Mouse (Mus musculus) urinary bladder, postnatal 0 days (tissue): ENCODE results near the gene Stx5a. TPM values are rescaled to one million over a fixed set of nuclear protein-coding genes. Genes with fewer than 3 reads are reported as not detected.

Experiments
- microRNA-seq: library from miRNA; unstranded; fragments of <30 nt; microRNA quantifications from one replicate; pipeline ENCODE4, GENCODE M21; 2016
- polyA plus RNA-seq: library from polyadenylated mRNA; unstranded; fragments of >200 nt; fragmentation: Nextera tagmentation; extraction: Ambion mirVana; gene quantifications from 2 replicates; pipeline ENCODE4 v1.2.1, GENCODE M21; 2015

Stx5a gene
- polyA plus RNA-seq, result 78.0 and 83.1 TPM in 2 replicates

DNA sequence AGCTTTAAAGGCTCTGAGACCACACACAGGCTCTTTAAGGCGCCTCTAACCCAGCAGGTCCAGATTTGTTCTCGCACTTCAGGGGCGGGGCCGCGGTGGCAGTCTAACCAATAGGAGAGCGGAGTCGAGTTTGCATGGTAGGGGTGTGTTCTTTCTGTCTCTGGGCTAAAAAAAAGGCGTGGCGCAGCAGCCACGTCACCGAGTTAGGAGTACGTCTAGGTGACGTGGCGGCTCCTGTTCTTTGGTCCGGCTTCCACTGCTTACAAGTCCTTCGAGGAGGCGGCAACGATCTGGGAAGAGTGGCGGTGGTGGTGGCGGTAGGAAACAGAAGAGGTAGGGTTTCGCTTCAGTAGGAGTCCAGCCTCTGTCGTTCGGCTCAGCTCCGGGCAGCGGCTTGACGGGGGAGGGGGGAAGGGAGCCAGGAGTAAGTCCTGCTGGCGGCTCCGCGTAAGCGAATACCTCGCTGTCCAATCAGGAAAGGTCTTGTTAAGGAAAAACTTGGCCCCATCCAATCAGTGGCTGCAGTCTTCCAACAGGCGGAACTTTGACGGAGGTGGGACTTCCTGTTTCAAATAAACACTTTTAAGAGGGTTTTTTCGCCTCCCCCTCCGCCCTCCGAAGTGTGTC, at the start of gene Stx5a:
Gene Stx5a, plus strand, starts transcription at position 171 of the 627 bp plus-strand sequence.

DNA sequence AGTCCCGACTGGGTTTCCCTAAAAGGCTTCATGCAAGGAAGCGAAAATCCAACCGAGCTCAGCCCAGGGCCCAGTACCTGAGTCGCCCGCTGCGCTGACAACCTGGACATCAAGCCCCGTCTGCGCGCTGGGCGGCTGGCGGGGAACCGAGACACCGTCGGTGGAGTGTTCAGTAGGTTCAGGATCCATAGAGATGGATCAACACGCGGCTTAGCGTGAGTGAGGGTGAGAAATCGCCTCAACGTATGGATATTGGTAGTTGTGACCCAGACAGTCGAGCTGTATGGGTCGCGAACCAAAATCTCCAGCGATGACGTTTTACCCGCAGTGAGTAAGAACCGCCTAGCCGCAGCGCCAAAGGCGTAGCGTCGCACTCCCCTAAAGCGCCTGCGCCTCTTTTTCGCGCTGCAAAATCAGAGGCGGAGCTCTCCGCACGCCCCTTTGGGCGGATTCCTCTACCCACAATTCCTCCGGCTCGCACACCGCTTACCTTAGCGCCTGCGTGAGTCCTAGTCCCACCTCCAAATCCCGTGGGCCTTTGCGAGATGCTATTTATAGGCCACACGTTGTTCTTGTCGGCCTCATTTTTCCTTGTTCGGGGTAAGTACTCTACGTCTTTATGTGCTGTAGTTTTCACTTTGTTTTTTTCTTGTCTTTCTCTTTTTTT, 18.2 kb upstream of the Stx5a start, which contains the start of gene Slc3a2:
Gene Slc3a2, minus strand, starts transcription at position 463 of the 667 bp plus-strand sequence.

DNA sequence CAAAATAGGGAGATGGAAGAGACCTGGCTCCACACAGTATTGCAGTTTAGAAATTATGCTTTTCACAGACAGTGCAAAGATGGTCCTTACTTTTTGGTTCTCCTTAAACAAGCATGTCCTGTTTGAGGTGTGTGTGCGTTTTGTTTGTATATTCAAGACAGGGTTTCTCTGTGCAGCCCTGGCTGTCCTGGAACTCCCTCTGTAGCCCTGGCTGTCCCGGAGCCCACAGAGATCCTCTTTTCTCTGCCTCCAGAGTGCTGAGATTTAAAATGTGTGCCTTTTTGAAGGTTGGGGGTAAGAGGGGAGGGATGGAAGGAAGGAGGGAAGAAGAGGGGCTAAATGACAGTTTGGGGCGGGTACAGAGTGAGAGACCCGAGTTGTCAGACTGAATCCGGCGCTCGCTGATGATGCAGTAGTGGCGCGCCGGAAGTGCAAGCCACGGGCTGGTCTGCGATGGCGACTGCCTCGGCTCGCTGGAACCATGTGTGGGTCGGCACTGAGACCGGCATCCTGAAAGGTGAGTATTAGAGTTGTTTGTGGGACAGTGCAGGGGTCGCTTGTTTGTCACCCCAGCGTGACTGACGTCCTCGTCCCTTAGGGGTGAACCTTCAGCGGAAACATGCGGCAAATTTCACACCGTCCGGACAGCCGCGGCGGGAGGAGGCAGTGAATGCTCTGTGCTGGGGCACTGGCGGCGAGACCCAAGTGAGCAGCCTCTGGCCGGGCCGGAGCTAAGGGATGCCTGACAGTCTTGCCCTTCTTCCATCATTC, 5.6 kb upstream of the Stx5a start, which contains the start of gene Wdr74:
Gene Wdr74, plus strand, starts transcription at position 439 of the 771 bp plus-strand sequence.

DNA sequence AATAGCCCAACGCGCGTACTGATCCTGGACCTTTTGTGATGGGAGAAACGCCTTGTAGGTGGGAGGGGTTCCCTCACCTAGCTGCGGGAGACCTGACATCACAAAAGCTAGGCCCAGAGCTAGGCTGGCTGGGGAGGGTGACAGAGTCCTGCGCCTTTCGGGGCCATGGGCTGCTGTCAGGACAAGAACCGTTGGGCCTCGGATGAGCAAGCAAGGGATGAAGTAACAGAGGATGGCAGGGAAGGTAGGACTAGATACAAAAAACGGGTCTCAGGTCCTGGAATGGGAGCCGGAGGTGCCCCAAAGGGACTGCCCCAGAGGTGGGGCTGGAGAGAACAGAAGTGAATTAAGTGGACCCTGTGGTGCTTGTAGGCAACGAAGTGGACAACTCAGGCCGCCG, 610 bp upstream of the Stx5a start, which contains the start of gene 1700092M07Rik:
Gene 1700092M07Rik, plus strand, starts transcription at position 116 of the 400 bp plus-strand sequence.

DNA sequence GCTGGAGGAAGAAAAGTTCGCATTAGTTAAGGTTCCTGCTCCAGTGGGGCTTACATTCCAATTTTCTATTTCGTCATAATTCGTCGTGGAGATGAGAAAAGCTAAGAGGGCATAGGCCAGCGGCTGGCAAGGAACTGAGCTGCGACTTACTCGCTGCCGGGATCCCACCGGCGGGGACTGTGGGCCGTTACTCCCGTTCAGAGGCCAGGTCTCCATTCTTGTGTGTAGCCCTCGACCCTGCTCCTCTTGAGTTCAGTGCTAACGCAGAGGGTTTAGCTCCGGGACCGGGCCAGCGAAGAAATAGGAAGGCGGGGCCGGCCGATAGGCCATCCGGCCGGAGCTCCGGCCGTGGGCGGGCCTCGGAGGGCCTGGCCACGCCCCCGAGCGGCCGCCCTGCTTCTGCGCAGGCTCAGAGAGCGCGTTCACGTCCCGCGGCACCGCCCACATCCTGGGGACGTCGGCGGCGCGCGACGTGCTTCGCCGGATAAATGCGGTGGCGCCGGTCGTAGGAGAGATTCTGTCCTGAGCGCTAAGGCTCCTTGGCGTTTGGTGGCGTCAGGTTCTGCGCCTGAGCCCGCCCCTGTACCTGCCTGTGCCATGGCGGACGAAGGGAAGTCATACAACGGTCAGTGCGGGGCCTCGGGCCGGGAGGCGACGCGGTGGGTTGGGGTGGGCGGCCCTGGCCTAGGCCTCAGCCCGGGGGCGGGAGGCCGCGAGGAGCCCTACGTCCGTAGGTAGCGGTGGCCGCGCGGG, 15.6 kb downstream of the Stx5a start, which contains the start of gene Nxf1:
Gene Nxf1, plus strand, starts transcription at position 439 of the 753 bp plus-strand sequence.

DNA sequence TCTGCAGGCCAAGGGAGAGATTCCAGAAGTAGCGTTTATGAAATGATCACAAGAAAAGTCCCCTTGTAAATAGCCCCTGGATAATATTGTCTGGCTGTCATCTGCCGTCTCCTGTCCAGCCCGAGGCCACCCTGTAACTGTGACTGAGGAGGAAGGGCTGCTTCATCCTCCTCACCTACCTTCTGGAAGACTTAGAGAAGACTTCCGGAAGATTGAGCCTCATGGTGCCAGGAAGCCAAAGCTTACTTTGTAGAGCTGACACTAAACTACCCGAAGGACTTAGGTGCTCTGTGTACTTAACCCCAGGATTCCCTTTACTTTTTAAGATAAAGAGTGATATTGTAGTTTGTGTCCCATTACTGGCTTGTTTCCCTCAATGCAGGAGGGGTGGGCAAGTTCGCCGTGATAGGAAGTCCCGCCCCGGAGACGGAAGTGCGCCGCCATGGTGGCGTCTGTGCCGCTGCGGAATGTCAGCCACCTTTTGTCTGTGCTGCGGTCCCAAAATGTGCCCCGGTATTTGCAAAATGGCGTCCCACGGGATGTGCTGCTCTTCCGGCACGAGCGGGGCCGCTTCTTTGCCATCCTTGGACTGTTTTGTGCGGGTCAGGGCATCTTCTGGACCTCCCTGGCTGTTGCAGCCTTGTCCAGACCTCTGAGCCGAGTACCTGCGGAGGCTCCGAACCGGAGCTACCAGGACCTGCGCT, 29.5 kb downstream of the Stx5a start, which contains the start of gene Tmem223:
Gene Tmem223, plus strand, starts transcription at position 430 of the 704 bp plus-strand sequence.

DNA sequence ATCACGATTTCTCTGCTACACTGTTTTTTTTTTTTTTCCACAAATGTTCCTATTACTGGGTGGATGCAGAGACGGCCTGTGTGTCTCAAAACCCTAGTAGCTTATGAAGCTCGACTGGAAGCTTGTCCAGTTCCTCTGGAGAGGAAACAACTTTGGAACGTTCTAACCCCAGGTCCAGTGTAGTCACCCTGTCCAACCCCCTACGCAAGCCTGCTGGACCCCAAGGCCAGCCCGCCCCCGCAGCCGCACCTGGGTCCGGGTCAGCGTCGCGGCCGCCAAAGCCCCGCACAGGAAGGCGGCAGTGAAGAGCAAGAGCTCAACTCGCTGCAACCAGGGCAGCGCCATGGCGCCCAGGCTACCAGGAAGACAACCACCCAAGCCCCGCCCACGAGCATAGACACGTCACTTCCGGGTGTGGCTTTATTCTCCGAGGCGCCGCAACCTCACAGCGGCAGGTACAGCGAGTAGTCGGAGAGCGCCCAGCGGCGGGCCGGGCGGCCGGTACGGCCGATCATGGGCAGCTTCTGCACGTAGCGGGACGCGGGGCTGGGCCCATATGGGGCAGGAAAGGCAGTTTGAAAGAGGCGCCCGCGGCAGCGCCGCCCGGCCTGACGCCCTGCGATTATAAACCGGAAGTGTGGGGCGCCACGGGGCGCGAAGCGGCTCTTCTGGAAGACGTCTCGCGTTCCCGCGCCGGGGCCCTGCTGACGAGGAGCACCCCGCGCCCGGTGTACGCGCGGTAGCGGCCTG, 33.0 kb downstream of the Stx5a start, which contains the start of gene Tmem179b:
Gene Tmem179b, minus strand, starts transcription at position 382 of the 750 bp plus-strand sequence.

DNA sequence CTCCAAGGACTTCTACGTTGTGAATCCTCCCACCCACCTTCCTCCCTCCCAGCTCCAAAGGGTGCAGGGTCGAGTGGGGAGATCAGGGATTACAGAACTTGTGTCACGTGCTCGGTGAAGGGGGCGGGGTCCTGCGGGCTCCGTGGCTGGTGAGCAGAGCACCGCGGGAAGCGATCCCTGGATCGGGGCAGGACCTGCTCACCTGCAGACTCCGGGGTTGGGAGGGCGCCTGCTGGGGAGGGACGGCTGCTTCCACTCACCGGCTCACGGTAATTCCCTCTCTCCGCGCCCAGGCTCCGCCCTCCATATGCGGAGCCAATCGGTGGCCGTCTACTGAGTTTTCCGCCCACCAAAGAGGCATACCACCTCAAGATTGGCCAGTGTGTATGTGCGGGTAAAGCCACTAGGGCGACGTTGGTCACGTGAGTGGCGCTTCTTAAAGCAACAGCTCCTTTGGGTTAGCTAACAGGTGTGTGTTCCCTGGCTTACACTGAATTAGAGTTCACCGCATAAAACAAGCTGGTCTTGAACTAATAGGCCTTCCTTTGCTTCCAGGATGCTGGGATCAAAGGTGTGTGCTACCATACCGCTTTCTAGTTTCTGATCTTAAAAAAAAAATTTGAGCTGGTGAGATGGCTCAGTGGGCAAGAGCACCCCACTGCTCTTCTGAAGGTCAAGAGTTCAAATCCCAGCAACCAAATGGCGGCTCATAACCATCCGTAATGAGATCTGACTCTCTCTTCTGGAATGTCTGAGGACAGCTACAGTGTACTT, 45.0 kb downstream of the Stx5a start, which contains the start of gene Taf6l:
Gene Taf6l, minus strand, starts transcription at position 410 of the 774 bp plus-strand sequence.

DNA sequence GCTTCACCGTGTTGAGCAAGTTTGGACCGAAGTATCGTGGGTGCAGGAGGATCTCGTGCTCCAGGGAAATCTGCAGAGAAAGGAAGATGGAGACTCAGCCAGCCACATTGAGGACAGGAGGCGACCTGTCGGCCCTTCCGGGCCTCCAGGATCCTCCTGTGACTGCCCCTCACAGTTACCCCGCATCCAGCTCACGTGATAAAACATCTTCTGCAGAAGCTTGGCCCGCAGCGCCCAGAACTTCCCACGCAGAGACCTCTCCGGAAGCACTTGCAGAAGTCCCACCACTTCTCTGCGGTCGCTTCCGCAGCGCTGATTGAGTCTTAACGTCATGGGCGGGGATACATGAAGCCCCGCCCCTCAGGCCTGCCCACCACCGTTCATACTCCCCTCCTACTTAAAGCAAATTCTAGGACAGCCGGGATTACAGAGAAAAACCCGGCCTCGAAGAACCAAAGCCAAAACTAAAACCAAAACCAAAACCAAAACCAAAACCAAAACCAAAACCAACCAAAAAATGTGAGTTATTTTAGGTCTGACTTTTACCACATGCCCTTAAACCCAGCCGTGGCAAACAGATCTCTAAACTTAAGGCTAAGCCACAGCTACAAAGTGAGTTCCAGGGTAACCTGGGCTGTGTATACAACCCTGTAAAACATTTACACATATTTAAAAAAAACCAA, 57.2 kb downstream of the Stx5a start, which contains the start of gene Polr2g:
Gene Polr2g, minus strand, starts transcription at position 314 of the 683 bp plus-strand sequence.

DNA sequence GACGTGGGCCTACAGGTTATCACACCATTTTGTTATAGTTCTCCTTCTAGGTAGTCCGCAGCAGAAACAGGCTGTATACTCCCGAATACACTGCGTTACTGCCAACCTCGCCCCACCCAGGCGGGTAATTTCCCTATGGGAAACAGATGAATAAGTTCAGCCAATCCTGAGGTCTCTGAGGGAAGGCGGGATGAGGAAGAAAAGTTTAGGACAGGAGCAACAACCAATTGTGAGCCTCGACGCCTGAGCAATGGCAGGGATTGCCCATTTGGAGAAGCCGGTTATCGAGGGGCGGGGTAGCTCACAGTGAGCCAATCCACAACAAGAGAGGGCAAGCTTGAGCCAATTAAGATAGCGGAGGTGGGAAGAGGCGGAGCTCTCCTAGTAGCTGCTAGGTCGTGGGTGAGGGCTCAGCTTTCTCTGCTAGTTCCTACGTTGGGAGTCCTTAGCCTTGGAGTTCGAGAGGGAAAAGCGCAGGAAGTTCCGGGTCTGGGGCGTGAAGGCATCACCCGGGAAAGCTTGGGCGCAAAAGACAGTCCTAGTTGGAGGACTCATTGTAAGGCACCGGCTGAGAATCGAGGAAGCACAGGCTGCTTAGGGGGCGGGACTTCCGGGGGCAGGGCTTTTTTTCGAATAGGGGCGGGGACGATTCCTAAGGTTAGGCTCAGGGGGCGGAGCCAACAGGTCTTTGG, 61.1 kb downstream of the Stx5a start, which contains the start of gene Zbtb3:
Gene Zbtb3, plus strand, starts transcription at position 426 of the 692 bp plus-strand sequence.

Small RNA genes lying within 50 kb of the gene (microRNA-seq; reads per million reads assigned to microRNA genes)
- not detected for gene Mir6992

Other genes starting within 250 kb of the Stx5a start
- gene Slc22a8, start 150.2 kb upstream of the Stx5a start, polyA plus RNA-seq, result not detected in 2 replicates
- not detected in 2 replicates for gene Slc22a6, start 123.4 kb upstream of the Stx5a start, polyA plus RNA-seq
- 0.02 and 0.11 TPM in 2 replicates for gene Chrm1, start 77.6 kb upstream of the Stx5a start, polyA plus RNA-seq
- 91.8 and 105 TPM in 2 replicates for gene Slc3a2, start 18.0 kb upstream of the Stx5a start, polyA plus RNA-seq
- gene Wdr74, start 5.6 kb upstream of the Stx5a start, polyA plus RNA-seq, result 53.3 and 53.8 TPM in 2 replicates
- gene 1700092M07Rik, start 695 bp upstream of the Stx5a start, polyA plus RNA-seq, result 0.46 and 1.1 TPM in 2 replicates
- gene Nxf1, start 15.7 kb downstream of the Stx5a start, polyA plus RNA-seq, result 59.7 and 64.4 TPM in 2 replicates
- gene Tmem223, start 29.6 kb downstream of the Stx5a start, polyA plus RNA-seq, result 119 and 130 TPM in 2 replicates
- gene Tmem179b, start 33.1 kb downstream of the Stx5a start, polyA plus RNA-seq, result 60.2 and 82.2 TPM in 2 replicates
- gene Taf6l, start 45.0 kb downstream of the Stx5a start, polyA plus RNA-seq, result 10.3 and 11.8 TPM in 2 replicates
- gene Polr2g, start 57.2 kb downstream of the Stx5a start, polyA plus RNA-seq, result 86.5 and 92.5 TPM in 2 replicates
- 2.0 and 2.7 TPM in 2 replicates for gene Zbtb3, start 61.1 kb downstream of the Stx5a start, polyA plus RNA-seq
- gene Ttc9c, start 77.9 kb downstream of the Stx5a start, polyA plus RNA-seq, result 22.0 and 26.5 TPM in 2 replicates
- 3.1 and 3.3 TPM in 2 replicates for gene Hnrnpul2, start 78.6 kb downstream of the Stx5a start, polyA plus RNA-seq
- gene AC129217.1, start 88.4 kb downstream of the Stx5a start, polyA plus RNA-seq, result not detected in 2 replicates
- gene Bscl2, start 96.1 kb downstream of the Stx5a start, polyA plus RNA-seq, result 45.3 and 49.0 TPM in 2 replicates
- gene Gng3, start 97.8 kb downstream of the Stx5a start, polyA plus RNA-seq, result 0.31 and 0.96 TPM in 2 replicates
- gene Lrrn4cl, start 109.4 kb downstream of the Stx5a start, polyA plus RNA-seq, result 9.4 and 10.6 TPM in 2 replicates
- 166 and 171 TPM in 2 replicates for gene Ubxn1, start 130.1 kb downstream of the Stx5a start, polyA plus RNA-seq
- gene Uqcc3, start 139.5 kb downstream of the Stx5a start, polyA plus RNA-seq, result 49.7 and 50.5 TPM in 2 replicates
- 34.0 and 39.1 TPM in 2 replicates for gene Lbhd1, start 142.3 kb downstream of the Stx5a start, polyA plus RNA-seq
- gene Gm49403, start 142.5 kb downstream of the Stx5a start, polyA plus RNA-seq, result not detected in 2 replicates
- 43.6 and 48.9 TPM in 2 replicates for gene 1810009A15Rik, start 147.4 kb downstream of the Stx5a start, polyA plus RNA-seq
- gene Gm49416, start 147.5 kb downstream of the Stx5a start, polyA plus RNA-seq, result not detected in 2 replicates
- 17.3 and 17.5 TPM in 2 replicates for gene Ints5, start 151.6 kb downstream of the Stx5a start, polyA plus RNA-seq
- 33.1 and 33.2 TPM in 2 replicates for gene Ganab, start 156.7 kb downstream of the Stx5a start, polyA plus RNA-seq
- gene B3gat3, start 179.0 kb downstream of the Stx5a start, polyA plus RNA-seq, result 24.3 and 24.5 TPM in 2 replicates
- 3.6 and 4.3 TPM in 2 replicates for gene Rom1, start 187.9 kb downstream of the Stx5a start, polyA plus RNA-seq
- 22.1 and 22.6 TPM in 2 replicates for gene Eml3, start 188.1 kb downstream of the Stx5a start, polyA plus RNA-seq
- 63.5 and 67.4 TPM in 2 replicates for gene Mta2, start 200.5 kb downstream of the Stx5a start, polyA plus RNA-seq
- gene Tut1, start 212.4 kb downstream of the Stx5a start, polyA plus RNA-seq, result 13.0 and 13.9 TPM in 2 replicates
- gene Eef1g, start 225.6 kb downstream of the Stx5a start, polyA plus RNA-seq, result 257 TPM in 2 replicates
- gene Ahnak, start 247.9 kb downstream of the Stx5a start, polyA plus RNA-seq, result 99.1 and 107 TPM in 2 replicates